Mouse (Mus musculus): ENCODE measurements at regions not wholly inside any gene's neighbourhood (a gene's known extent, or its start where the extent isn't known, plus 50 kb on each side); places are given as distances from the start of the nearest gene placed in this dataset.

DNA sequence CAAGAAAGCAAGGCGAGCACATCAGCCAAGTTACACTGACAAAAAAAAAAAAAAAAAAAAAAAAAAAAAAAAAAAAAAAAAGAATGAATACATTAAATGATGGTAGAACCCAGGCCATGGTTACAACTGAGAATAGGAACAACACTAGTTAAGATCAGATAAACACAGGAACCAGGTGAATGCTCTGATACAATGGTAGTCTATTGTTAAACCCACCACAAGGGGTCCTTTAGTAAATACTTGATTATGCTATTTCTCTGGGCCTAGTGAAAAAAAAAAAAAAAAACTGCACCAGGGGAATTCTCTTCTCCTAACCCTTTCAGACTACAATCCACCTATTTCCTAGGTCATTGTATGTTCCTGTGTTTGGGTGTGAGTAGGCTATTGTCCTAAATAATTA is 2289.7 kb downstream of the Cntnap5b start:
- TF ChIP-seq CTCF (IDR thresholded peaks at IDR 0.05; ENCODE audit: borderline replicate concordance, extremely low read depth, insufficient read depth, insufficient read length) (no peak), POLR2A (IDR thresholded peaks at IDR 0.05; ENCODE audit: borderline replicate concordance, extremely low read depth, insufficient read depth, insufficient read length, poor library complexity, severe bottlenecking) (no peak)

Measured in brain, embryonic 14.5 days (tissue).